Mouse (Mus musculus) kidney, adult 2 months (tissue): ENCODE results near the gene Rnf166.
A peak's percentile ranks its signal among the peaks of the same experiment; 100 is the strongest.

ENCODE experiments used
- CTCF ChIP-seq: fragments of 200-500 bp; conservative IDR thresholded peaks from 2 replicates; pipeline ENCODE4 v1.5.1; 2011; ENCODE audit warnings: low read depth, mild to moderate bottlenecking, control low read depth, low read length, moderate library complexity, mixed read lengths; ENCODE audit not compliant: insufficient read depth, insufficient read length
- POLR2A ChIP-seq: fragments of 200-500 bp; IDR thresholded peaks from one replicate; pipeline ENCODE4 v1.6.1; 2011; ENCODE audit warnings: low read depth, low read length, control low read depth

DNA sequence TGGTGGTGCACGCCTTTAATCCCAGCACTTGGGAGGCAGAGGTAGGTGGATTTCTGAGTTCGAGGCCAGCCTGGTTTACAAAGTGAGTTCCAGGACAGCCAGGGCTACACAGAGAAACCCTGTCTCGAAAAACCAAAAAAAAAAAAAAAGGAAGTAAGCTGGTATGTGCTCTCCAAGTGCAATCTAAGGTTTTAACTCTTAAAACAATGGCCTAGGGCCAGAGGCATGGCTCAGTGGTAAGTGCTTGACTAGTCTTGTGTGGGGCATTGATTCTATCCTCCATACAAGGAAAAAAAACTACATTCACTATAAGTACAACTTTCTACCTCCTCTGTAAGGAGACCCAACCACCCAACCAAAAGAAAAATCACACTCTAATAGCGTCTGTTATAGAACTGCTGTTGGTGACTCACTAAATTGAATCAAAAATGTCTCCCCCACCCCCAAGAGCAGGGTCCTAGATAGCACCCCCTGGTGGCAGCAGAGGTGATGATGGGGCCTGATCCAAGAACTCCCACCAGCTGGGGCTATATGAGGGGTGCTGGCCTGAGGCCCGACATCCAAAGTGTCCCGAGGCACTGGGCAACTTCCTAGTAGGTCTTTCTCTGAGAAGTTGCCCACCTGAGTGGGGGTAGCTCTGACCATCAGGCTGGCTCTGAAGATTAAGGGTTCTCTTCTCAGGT is 16.5 kb downstream of the Rnf166 start:
- TF ChIP-seq POLR2A (no peak), CTCF (0 out of 2 replicates have a peak, but pooled peaks have one; percentile 17)
